Mouse (Mus musculus): ENCODE results near the gene Hist1h4k.

GRCm38 (mm10) chr13:21734010-21734905 is 16.0 kb downstream of the Hist1h4k start:
- peak; percentile 80; the same call in 1 of the 2 replicates for TF ChIP-seq CTCF (IDR thresholded peaks at IDR 0.05; ENCODE audit: extremely low read depth, insufficient read length, insufficient replicate concordance, low read depth, low read length)
- TF ChIP-seq POLR2A (IDR thresholded peaks at IDR 0.05; ENCODE audit: low read depth, low read length) = no peak
